Mouse (Mus musculus) heart, adult 2 months (tissue): ENCODE results near the gene Gnptab. TPM values are rescaled to one million over a fixed set of nuclear protein-coding genes. Genes with fewer than 3 reads are reported as not detected.

Experiments used
- DNase-seq, 2 experiments: peaks; one replicate each; pipeline ENCODE4 v3.0.0; 2021
- H3K27ac ChIP-seq: fragments of 200-600 bp; 2 replicates; pipeline ENCODE4 v1.8.1; 2022
- H3K27me3 ChIP-seq: fragments of 200-500 bp; 2 replicates; pipeline ENCODE4 v1.6.1; 2012; ENCODE audit warnings: mild to moderate bottlenecking, low read length, inconsistent platforms, mixed read lengths; ENCODE audit not compliant: control insufficient read depth, insufficient read depth
- H3K36me3 ChIP-seq: fragments of 200-500 bp; 2 replicates; pipeline ENCODE4 v1.6.1; 2012; ENCODE audit warnings: low read length, inconsistent platforms; ENCODE audit not compliant: control insufficient read depth, insufficient read depth
- H3K4me1 ChIP-seq: fragments of 200-500 bp; 2 replicates; pipeline ENCODE4 v1.6.1; 2011; ENCODE audit warnings: low read length; ENCODE audit not compliant: control insufficient read depth, insufficient read depth
- H3K4me3 ChIP-seq: fragments of 200-600 bp; 2 replicates; pipeline ENCODE4 v1.8.1; 2022
- H3K79me2 ChIP-seq: fragments of 200-500 bp; replicated peaks from 2 replicates; pipeline ENCODE4 v1.6.1; 2012; ENCODE audit warnings: mild to moderate bottlenecking, inconsistent platforms, low read length, moderate library complexity, mixed read lengths; ENCODE audit not compliant: control insufficient read depth, insufficient read depth
- H3K9ac ChIP-seq: fragments of 200-500 bp; 2 replicates; pipeline ENCODE4 v1.6.1; 2012; ENCODE audit warnings: low read depth, mild to moderate bottlenecking, control low read depth, inconsistent platforms, low read length, mixed read lengths
- CTCF ChIP-seq: fragments of 200-600 bp; IDR thresholded peaks from 2 replicates; pipeline ENCODE4 v1.8.1; 2022; ENCODE audit warnings: antibody characterized with exemption, mild to moderate bottlenecking, moderate library complexity
- EP300 ChIP-seq: fragments of 200-500 bp; IDR thresholded peaks from 2 replicates; pipeline ENCODE4 v1.6.1; 2011; ENCODE audit warnings: low read depth, low read length, control low read depth; ENCODE audit not compliant: insufficient read depth
- POLR2A ChIP-seq: fragments of 200-500 bp; IDR thresholded peaks from 2 replicates; pipeline ENCODE4 v1.6.1; 2011; ENCODE audit warnings: mild to moderate bottlenecking, low read depth, low read length, control low read depth; ENCODE audit not compliant: insufficient read depth
- WGBS: fragments of 180-500 bp; shearing (Covaris S2); methylation state at CpG from one replicate; pipeline ENCODE4 v1.1.7; 2018; 5-methylcytosine and 5-hydroxymethylcytosine counted together
- intact Hi-C: fragments of 180-260 bp; cut with DNase I; formaldehyde crosslinking; loops from one replicate; pipeline ENCODE4 v1.15.1; 2025
- polyA plus RNA-seq: library from polyadenylated mRNA; depleted of rRNA; stranded (reverse); fragments of >200 nt; gene quantifications from 2 replicates; pipeline ENCODE4 v1.2.3, GENCODE M21; 2012
- total RNA-seq, 2 experiments: library from RNA; stranded (reverse); gene quantifications; 2 replicates each; pipeline ENCODE4 v1.2.3; 2021

Gene Gnptab
- total and polyA plus RNA-seq, 3 experiments: 11.7 to 27.6 (median 24.3) TPM

DNA sequence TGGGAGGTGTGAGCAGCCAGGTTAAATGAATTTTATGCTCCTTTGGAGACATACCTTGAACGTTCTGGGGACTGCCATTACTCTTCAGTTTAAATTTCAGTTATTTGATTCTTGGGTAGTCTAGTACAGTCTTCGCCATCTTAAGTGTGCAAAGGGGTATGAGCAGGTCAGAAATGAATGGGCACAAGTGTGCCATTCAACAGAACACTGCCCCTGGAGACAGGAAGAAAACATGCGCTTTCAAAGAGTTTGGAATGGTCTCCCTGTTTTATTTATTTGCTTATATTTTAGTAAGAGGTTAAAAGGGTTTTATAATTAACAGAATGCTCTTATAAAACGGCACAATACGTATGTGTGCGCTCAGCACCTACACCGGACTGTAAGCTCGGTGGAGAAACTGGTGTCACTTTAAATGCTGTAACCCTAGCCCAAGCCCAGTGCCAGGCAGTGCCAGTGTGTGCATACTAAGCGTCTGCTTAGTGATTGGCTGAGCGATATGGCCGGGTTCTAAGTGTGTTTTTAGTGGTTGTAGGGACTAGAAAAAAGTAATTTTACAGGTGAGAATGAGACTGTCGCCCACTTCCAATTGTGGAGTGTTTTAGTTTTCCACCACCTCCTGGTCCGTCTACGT is 1.6 kb downstream of the Gnptab start:
- Histone ChIP-seq H3K27me3 (no peaks in the 10 kb centered on the region), H3K4me3 (peak overlapping the region; percentile 73), H3K79me2 (no peaks in the 10 kb centered on the region), H3K27ac (peak overlapping the region; percentile 86), H3K36me3 (no peaks in the 10 kb centered on the region), H3K4me1 (peaks cover 7% of the 10 kb centered on the region), H3K9ac (peak overlapping the region; percentile 20)
- TF ChIP-seq POLR2A (no peak), CTCF (peak; percentile 22; the same call in 1 of the 2 replicates)
- no peak for DNase-seq
- intact Hi-C loops: no loop called here
- WGBS: 55% methylated on average over 14 of the region's 14 CpGs

DNA sequence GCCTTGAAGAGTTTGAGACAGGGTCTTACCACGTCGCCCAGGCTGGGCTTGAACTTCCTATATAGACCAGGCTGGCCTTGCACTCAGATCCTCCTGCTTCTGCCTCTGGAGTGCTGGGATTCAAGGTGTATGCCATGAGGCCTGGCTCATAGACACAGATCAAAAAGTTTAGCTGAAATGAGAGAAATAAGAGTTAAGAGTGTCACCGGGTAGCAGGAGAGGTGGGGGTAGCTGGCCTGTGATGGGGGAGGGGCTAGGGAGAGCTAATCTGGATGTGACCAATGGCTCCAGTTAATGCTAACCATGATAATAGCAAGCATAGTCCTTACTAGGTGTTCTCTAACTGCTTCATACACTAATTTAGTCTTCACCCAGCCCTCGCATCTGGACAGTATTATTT is 2.4 kb downstream of the Gnptab start:
- whole genome bisulfite sequencing: 87% methylated on average over 4 of the region's 4 CpGs
- intact Hi-C loops: no loop called here
- no peaks in the 10 kb centered on the region for H3K27me3 ChIP-seq
- H3K36me3 ChIP-seq: no peaks in the 10 kb centered on the region
- H3K9ac ChIP-seq: no peak overlapping the region
- peaks cover under 1% of the 10 kb centered on the region for H3K79me2 ChIP-seq
- no peak overlapping the region for H3K4me3 ChIP-seq
- DNase-seq: no peak
- H3K27ac ChIP-seq: peak overlapping the region; percentile 86
- H3K4me1 ChIP-seq: peaks cover 7% of the 10 kb centered on the region
- TF ChIP-seq POLR2A (no peak), EP300 (no peak), CTCF (no peak)

- Histone ChIP-seq H3K4me3 (no peak overlapping the region), H3K27ac (peak overlapping the region; percentile 15; the same call in 1 of the 2 replicates), H3K4me1 (peaks cover 6% of the 10 kb centered on the region), H3K27me3 (no peaks in the 10 kb centered on the region), H3K79me2 (peaks cover 1% of the 10 kb centered on the region), H3K9ac (no peak overlapping the region), H3K36me3 (no peaks in the 10 kb centered on the region)
- 34% methylated on average over 6 of the region's 6 CpGs for WGBS
- TF ChIP-seq POLR2A (no peak), CTCF (no peak), EP300 (no peak)
- DNase-seq: no peak
- intact Hi-C loops: loop anchor here (2.0 kb wide), 1 partner anchor 25 kb away; no protein-coding TSS in a partner anchor
Observed at GRCm38 (mm10) chr10:88382009-88382408, 3.1 kb downstream of the Gnptab start.

- 59% methylated on average over 4 of the region's 4 CpGs for WGBS
- no peak for DNase-seq
- no peak overlapping the region for H3K4me3 ChIP-seq
- peaks cover 6% of the 10 kb centered on the region for H3K4me1 ChIP-seq
- intact Hi-C loops: loop anchor here (2.0 kb wide), 1 partner anchor 23 kb away; no protein-coding TSS in a partner anchor
- H3K9ac ChIP-seq: peak overlapping the region; percentile 19
- H3K27me3 ChIP-seq: no peaks in the 10 kb centered on the region
- peaks cover 1% of the 10 kb centered on the region for H3K79me2 ChIP-seq
- H3K27ac ChIP-seq: peak overlapping the region; percentile 85
- H3K36me3 ChIP-seq: no peaks in the 10 kb centered on the region
- no peak for TF ChIP-seq EP300
- TF ChIP-seq CTCF: no peak
- no peak for TF ChIP-seq POLR2A
Observed at GRCm38 (mm10) chr10:88383479-88383878, 4.5 kb downstream of the Gnptab start.

DNA sequence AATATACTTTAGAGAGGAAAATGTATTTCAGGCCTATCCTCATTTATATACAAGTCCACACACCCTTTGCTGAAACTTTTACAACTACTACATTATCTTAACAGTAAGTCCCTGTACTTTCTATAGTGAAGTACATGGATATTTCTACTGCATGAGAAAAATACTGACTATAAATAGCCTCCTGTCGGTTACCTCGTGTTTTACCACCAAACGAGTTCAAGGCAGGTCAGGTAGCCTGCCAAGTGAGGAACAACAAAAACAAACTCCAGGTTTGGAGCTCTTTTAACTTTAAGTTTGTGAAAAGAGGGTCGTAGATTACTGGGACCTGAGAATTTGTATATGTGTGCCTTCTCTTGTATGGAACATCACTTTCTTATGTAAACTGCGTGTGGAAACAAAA is 5.1 kb downstream of the Gnptab start:
- intact Hi-C loops: no loop called here

DNA sequence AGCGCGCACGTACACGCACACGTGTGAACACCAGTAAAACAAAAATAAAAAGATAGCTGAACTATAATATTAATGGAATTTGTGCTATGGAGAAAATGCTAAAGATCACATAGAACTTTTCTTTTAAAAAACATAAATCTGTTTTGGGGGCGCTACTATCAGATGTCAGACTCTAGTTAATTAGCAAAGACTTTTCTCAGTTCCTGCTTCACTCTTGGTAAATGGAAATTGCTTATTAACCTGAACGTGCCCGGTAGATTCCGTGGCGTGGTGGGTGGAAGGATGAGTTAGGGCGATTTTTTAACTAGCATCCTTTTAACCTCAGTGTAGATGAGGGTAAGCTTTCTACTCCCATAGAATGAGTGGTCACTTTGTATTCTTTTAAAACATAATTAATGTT is 6.4 kb downstream of the Gnptab start:
- no peak for TF ChIP-seq EP300
- TF ChIP-seq POLR2A: no peak
- TF ChIP-seq CTCF: no peak

More for the DNA sequence above, 5.1 kb downstream of the Gnptab start:
- 30% methylated on average over 5 of the region's 5 CpGs for WGBS
- H3K79me2 ChIP-seq: peaks cover 1% of the 10 kb centered on the region
- peaks cover 6% of the 10 kb centered on the region for H3K4me1 ChIP-seq
- H3K9ac ChIP-seq: no peak overlapping the region
- peak overlapping the region; percentile 85 for H3K27ac ChIP-seq
- H3K4me3 ChIP-seq: no peak overlapping the region
- DNase-seq: no peak
- TF ChIP-seq CTCF: 0 out of 2 replicates have a peak, but pooled peaks have one; percentile 3
- TF ChIP-seq POLR2A: no peak
- TF ChIP-seq EP300: no peak
- H3K27me3 ChIP-seq: no peaks in the 10 kb centered on the region
- no peaks in the 10 kb centered on the region for H3K36me3 ChIP-seq

More for the DNA sequence above, 6.4 kb downstream of the Gnptab start:
- Histone ChIP-seq H3K79me2 (peaks cover 1% of the 10 kb centered on the region), H3K4me1 (peaks cover 12% of the 10 kb centered on the region), H3K27me3 (no peaks in the 10 kb centered on the region), H3K4me3 (no peak overlapping the region), H3K9ac (no peak overlapping the region), H3K36me3 (no peaks in the 10 kb centered on the region), H3K27ac (no peak overlapping the region)
- 89% methylated on average over 11 of the region's 11 CpGs for WGBS
- intact Hi-C loops: no loop called here
- no peak for DNase-seq
